Mouse (Mus musculus): ENCODE measurements around the gene Cul9. TPM values are rescaled to one million over a fixed set of nuclear protein-coding genes. Genes with fewer than 3 reads are reported as not detected.
"Not testable (repeated sequence)": the region's sequence is repeated elsewhere in the genome, so short reads cannot be mapped to it uniquely, and the experiment has no call there.

The Cul9 gene
- polyA plus RNA-seq, 1 experiment from 2014 or later: 4.8 TPM

DNA sequence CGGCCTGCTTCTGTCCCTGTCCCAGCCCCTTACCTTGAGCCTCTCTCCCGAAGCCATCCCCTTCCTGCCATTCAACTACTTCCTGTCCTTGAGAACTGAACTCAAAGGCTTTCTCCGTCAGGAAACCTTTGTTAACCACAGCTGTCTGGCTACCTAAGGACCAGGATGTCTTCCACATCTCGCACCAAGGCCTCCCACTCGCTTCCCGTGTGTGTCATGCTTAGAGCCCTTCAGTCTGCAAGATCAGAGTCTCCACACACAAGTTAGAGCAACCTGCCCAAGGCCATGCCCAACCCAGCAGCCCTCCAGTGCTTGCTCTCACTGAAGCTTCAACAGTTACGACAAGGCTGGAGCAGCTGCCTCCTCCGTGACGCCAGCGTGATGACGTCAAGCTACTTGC, 24.8 kb upstream of the Cul9 start:
- H3K4me1 ChIP-seq: no peaks in the 10 kb centered on the region
- no peak for DNase-seq (ENCODE audit: low spot score)
- H3K36me3 ChIP-seq: peaks cover 94% of the 10 kb centered on the region
- WGBS: 77% methylated on average over 11 of the region's 11 CpGs
- no peak overlapping the region for H3K4me3 ChIP-seq
- H3K27ac ChIP-seq: no peak overlapping the region
- no peaks in the 10 kb centered on the region for H3K27me3 ChIP-seq (ENCODE audit: insufficient read depth, poor library complexity, severe bottlenecking)
- H3K9me3 ChIP-seq: no peaks in the 10 kb centered on the region

DNA sequence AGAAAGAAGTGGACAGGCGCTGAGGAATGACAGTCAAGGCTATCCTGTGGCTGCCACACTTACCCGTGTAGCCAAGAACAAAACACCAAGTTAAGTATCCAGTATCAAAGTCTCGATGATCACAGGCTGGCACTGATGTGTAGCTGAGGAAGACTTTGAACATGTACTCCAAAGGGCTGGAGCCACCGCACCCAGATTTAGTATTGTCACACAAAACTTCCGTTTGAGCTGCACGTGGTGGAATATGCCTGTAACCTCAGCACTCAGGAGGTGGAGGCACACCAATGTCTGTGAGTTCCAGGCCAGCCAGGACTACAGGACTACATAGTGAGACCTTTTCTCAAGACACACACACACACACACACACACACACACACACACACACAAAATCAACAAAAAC, 13.0 kb upstream of the Cul9 start:
- Histone ChIP-seq H3K36me3 (peaks cover 10% of the 10 kb centered on the region), H3K27me3 (ENCODE audit: insufficient read depth, poor library complexity, severe bottlenecking) (no peaks in the 10 kb centered on the region), H3K4me1 (peaks cover 18% of the 10 kb centered on the region), H3K9me3 (no peaks in the 10 kb centered on the region), H3K27ac (no peak overlapping the region), H3K4me3 (no peak overlapping the region)
- 91% methylated on average over 6 of the region's 6 CpGs for WGBS
- no peak for DNase-seq (ENCODE audit: low spot score)

DNA sequence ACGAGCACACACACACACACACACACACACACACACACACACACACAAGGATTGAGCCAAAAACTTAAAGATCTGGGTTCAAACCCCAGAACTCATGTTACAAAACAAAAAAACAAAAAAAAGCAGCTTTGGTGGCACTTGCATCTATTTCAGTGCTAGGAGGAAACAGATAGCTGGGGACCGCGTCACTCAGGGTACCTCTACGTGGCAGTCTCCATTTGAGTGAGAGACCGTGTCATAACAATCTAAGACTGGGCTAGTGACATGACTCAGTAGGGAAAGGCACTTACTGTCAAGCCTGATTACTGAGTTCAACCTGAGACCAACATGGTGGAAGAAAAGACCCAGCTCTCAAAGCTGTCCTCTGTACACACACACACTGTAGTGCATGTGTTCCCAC, 12.0 kb upstream of the Cul9 start:
- peak overlapping the region; percentile 99; the same call in 1 of the 2 replicates for H3K27ac ChIP-seq
- peaks cover 28% of the 10 kb centered on the region for H3K4me1 ChIP-seq
- no peak overlapping the region for H3K4me3 ChIP-seq
- H3K27me3 ChIP-seq (ENCODE audit: insufficient read depth, poor library complexity, severe bottlenecking): no peaks in the 10 kb centered on the region
- 75% methylated on average over 5 of the region's 5 CpGs for WGBS
- no peaks in the 10 kb centered on the region for H3K36me3 ChIP-seq
- no peak for DNase-seq (ENCODE audit: low spot score)
- H3K9me3 ChIP-seq: no peaks in the 10 kb centered on the region

DNA sequence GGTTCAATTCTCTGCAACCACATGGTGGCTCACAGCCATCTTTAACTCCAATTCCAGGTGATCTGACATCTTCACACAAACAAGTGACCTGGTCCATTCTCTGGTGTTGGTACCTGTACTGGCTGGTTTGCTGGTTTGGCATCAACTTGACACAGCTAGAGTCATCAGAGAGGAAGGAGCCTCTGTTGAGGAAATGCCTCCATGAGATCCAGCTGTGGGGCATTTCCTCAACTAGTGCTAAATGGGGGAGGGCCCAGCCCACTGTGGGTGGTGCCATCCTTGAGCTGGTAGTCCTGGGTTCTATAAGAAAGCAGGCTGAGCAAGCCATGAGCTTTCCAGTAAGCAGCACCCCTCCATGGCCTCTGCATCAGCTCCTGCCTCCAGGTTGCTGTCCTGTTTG, 11.1 kb upstream of the Cul9 start:
- H3K4me1 ChIP-seq: peaks cover 36% of the 10 kb centered on the region
- H3K36me3 ChIP-seq; H3K9me3 ChIP-seq; DNase-seq (ENCODE audit: low spot score); H3K27me3 ChIP-seq (ENCODE audit: insufficient read depth, poor library complexity, severe bottlenecking); H3K4me3 ChIP-seq: not testable (repeated sequence)
- peak overlapping the region; percentile 99 for H3K27ac ChIP-seq

DNA sequence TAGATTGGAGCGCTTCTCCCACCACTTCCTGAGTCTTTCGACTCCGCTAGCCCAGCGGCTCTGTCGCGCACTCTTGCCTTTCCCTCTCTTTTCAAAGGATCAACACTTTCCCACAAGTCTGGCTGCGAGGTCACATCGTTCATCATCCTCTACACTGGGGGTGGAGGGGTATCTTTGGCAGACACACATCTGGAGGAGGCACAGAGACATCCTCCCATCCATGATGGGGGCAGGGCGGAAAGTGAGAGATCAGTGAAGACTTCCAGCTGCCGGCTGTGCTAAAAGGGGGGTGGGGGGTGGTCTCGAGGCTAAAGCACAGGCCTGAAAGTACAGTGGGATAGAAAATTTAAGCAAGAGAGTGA, 10.4 kb upstream of the Cul9 start:
- Histone ChIP-seq H3K4me3 (peak overlapping the region; percentile 98), H3K27ac (peak overlapping the region; percentile 99), H3K36me3 (peaks cover 8% of the 10 kb centered on the region), H3K4me1 (peaks cover 43% of the 10 kb centered on the region), H3K27me3 (ENCODE audit: insufficient read depth, poor library complexity, severe bottlenecking) (no peaks in the 10 kb centered on the region), H3K9me3 (no peaks in the 10 kb centered on the region)
- WGBS: 0% methylated on average over 11 of the region's 11 CpGs
- DNase-seq (ENCODE audit: low spot score): peak; percentile 89

DNA sequence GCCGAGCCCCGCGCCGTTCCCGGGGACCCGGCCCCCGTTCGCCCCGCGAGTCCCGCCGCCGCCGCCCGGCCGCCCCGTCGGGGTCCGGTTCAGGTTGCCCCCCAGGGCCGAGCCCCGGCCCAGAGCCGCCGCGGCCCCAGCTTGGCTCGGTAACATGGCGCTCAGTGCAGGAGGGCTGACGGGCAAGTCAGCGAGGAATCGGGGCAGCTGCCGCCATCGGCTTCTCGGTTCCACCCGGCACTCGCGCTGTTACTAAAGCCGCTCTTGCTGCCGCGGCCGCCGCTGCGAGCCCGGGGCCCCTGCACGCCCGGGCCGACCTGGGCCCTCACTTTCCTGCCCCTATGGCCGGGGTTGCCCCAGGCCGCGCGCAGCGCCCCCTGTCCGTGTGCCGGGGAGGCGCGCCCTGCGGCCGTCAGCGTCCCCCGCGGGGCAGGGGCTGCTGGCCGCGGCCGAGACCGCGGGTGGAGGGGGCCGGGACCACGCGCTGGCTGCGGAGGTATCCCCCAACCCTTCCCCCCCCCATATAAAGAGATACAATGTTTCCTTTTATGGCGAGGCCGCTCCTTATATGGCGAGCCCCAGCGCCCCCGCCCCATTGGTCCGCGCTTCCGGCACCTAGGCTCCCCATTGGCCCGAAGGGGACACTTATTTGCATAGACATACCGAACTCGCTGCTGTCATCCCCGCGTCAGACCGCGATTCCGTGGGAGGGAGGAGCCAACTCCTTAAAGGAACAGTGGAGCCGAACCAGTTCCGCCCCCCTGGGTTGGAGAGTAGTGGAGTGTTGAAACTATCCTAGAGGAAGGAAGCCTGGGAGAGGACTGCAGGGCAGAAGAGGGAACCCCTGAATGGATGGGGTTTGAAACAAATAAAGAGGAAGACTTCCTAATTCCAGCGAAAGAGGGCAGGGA, 9.7 kb upstream of the Cul9 start, which contains the start of gene Srf:
TSS of gene Srf (minus strand) at position 503 of the 911 bp plus-strand sequence.
- Histone ChIP-seq H3K4me1 (peaks cover 47% of the 10 kb centered on the region), H3K36me3 (peaks cover 14% of the 10 kb centered on the region), H3K4me3 (peak within 1 kb of the TSS; percentile 98), H3K27me3 (ENCODE audit: insufficient read depth, poor library complexity, severe bottlenecking) (no peaks in the 10 kb centered on the region), H3K9me3 (no peaks in the 10 kb centered on the region), H3K27ac (peak within 1 kb of the TSS; percentile 99)
- peak; percentile 99 for DNase-seq (ENCODE audit: low spot score)
- under 1% methylated on average over 87 of the region's 87 CpGs for WGBS

DNA sequence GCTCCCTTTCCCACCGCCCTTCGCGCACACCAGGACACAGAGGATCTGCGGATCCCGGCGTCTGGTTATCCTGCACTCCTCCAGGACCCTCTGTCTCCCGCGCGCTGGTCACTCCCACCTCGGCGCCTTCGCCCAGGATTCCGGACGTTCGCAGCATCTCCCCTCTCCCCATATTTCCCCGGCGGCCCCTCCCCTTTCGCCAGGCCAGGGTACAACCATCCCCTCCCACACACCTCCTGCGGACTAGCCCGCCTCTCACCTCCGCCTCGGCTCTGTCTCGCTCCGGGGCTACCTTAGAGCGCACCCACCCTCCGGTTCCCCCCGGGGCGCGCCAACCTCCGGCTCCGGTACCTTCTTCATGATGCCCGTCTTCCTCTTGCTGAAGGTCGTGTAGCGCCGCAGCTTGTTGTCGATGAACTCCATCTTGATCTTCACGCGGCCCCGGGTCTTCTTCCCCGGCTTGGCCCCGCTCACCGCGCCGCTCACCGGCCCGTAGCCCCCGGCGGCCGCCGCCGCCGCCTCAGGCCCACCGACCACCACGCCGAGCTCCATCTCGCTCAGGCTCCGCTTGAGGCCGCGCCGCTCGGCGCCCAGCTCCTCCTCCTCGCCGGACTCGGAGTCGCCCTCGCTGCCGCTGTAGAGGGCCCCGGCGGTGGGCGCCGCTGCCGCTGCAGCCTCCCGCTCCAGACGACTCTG, 8.9 kb upstream of the Cul9 start:
- H3K9me3 ChIP-seq: no peaks in the 10 kb centered on the region
- WGBS: 1% methylated on average over 75 of the region's 75 CpGs
- no peak for DNase-seq (ENCODE audit: low spot score)
- H3K27ac ChIP-seq: peak overlapping the region; percentile 99
- peak overlapping the region; percentile 98 for H3K4me3 ChIP-seq
- no peaks in the 10 kb centered on the region for H3K27me3 ChIP-seq (ENCODE audit: insufficient read depth, poor library complexity, severe bottlenecking)
- H3K36me3 ChIP-seq: peaks cover 22% of the 10 kb centered on the region
- peaks cover 47% of the 10 kb centered on the region for H3K4me1 ChIP-seq

DNA sequence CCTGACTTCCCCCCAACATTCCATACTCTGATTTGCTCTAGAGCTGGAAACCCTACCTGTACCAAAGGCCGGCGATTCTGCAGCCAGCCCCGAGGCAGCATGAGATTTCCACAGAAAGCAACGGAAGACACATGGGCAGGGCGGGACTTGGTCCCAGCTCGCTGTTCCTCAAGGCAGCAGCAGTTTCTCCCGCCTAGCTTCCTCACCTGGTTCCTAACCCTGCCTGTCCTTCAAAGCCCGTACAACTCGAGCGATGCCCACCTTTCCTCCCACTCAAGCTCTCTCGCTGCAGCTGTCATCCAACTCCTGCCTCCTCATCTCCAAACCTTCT, 8.4 kb upstream of the Cul9 start:
- no peaks in the 10 kb centered on the region for H3K27me3 ChIP-seq (ENCODE audit: insufficient read depth, poor library complexity, severe bottlenecking)
- H3K27ac ChIP-seq: peak overlapping the region; percentile 99
- WGBS: 1% methylated on average over 11 of the region's 11 CpGs
- no peak for DNase-seq (ENCODE audit: low spot score)
- H3K9me3 ChIP-seq: no peaks in the 10 kb centered on the region
- peak overlapping the region; percentile 98 for H3K4me3 ChIP-seq
- H3K36me3 ChIP-seq: peaks cover 27% of the 10 kb centered on the region
- peaks cover 47% of the 10 kb centered on the region for H3K4me1 ChIP-seq

DNA sequence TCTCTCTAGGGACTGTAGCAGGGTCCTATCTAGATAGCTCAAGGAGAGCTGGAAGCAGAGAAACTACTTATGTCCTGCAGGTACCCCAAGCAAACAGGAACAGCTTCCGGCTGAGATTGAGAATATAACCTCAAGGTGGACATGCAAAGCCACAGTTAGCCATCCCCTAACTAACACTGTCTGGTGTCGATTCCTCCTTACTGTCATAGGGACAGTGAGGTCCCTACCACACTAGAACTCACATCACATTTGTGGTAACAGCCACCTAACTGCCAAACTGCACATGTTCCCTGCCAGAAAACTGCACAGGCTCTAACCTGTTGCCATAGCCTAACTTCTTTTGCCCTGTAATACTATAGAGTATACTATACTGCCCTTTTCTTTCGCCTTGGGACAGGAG, 7.7 kb upstream of the Cul9 start:
- no peak for DNase-seq (ENCODE audit: low spot score)
- no peaks in the 10 kb centered on the region for H3K9me3 ChIP-seq
- peaks cover 48% of the 10 kb centered on the region for H3K4me1 ChIP-seq
- WGBS: 45% methylated on average over 3 of the region's 3 CpGs
- peak overlapping the region; percentile 99 for H3K27ac ChIP-seq
- peak overlapping the region; percentile 98 for H3K4me3 ChIP-seq
- H3K36me3 ChIP-seq: peaks cover 33% of the 10 kb centered on the region
- H3K27me3 ChIP-seq (ENCODE audit: insufficient read depth, poor library complexity, severe bottlenecking): no peaks in the 10 kb centered on the region

DNA sequence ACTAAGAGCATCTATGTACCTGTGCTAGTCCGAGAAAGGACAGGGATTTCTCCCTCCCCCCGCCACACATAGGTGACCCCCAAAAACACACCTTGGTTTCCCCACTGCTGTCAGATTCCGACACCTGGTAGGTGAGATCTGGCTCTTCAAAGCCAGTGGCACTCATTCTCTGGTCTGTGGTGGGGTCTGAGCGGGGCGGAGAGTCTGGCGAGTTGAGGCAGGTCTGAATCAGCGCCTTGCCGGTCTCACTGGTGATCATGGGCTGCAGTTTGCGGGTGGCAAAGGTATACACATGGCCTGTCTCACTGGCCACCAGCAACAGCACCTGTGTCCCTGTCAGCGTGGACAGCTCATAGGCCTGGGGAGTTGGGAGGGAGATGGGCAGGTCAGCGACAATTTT, 7.3 kb upstream of the Cul9 start:
- Histone ChIP-seq H3K4me3 (peak overlapping the region; percentile 98), H3K36me3 (peaks cover 38% of the 10 kb centered on the region), H3K9me3 (no peaks in the 10 kb centered on the region), H3K27me3 (ENCODE audit: insufficient read depth, poor library complexity, severe bottlenecking) (no peaks in the 10 kb centered on the region), H3K27ac (peak overlapping the region; percentile 99), H3K4me1 (peaks cover 52% of the 10 kb centered on the region)
- DNase-seq (ENCODE audit: low spot score): no peak
- WGBS: 18% methylated on average over 11 of the region's 11 CpGs

DNA sequence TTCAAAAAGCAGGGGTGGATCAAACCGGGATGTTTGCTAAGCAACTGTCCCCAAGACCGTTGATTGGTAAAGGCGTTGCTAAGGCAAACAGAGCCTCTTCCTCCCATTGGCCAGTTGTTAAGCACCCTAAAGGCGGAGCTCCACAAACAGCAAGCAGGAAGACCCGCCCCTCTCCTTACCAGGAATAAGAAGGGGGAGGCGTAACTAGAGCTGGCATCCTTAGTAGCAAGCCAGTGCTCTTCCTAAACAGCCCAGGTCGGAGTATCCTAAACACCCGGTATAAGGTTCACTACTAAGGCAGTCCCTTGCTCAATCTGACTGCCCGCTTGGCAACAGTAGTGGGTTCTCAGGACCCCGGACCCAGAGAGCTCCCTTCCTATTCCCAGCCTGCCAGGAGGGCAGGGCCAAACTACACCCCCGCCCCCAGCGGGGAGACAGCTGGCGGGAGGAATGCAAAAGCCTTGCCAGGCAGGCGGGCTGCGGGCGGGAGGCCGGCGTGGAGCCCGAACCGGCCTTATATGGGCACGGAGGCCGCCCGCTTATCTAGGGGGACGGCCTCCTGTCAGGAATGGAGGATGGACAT, 6.7 kb upstream of the Cul9 start:
- WGBS: 3% methylated on average over 24 of the region's 24 CpGs
- Histone ChIP-seq H3K4me3 (peak overlapping the region; percentile 98), H3K27ac (peak overlapping the region; percentile 99), H3K4me1 (peaks cover 55% of the 10 kb centered on the region), H3K27me3 (ENCODE audit: insufficient read depth, poor library complexity, severe bottlenecking) (no peaks in the 10 kb centered on the region), H3K9me3 (no peaks in the 10 kb centered on the region), H3K36me3 (peaks cover 43% of the 10 kb centered on the region)
- DNase-seq (ENCODE audit: low spot score): peak; percentile 96

DNA sequence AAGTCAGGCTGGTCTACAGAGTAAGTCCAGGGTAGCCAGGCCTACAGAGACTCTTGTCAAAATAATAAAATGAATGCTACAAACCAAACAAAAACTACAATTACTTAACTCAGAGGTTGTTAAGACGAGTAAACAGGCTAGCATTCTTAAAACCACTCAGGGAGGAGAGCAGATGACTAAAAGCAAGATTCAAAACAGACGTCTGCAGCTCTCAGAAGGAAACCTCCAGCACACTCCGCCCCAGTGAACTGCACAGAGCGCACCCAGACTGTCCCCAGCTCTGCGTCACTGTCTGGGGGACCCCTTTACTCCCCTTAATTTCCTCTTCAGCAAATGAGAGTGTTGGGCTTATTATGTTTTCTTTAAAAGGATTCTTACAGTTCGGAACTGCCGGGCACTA, 6.0 kb upstream of the Cul9 start:
- Histone ChIP-seq H3K9me3 (no peaks in the 10 kb centered on the region), H3K4me3 (peak overlapping the region; percentile 98; the same call in 1 of the 2 replicates), H3K27ac (0 out of 2 replicates have a peak overlapping the region, but pooled peaks have one; percentile 99), H3K4me1 (peaks cover 55% of the 10 kb centered on the region), H3K36me3 (peaks cover 50% of the 10 kb centered on the region), H3K27me3 (ENCODE audit: insufficient read depth, poor library complexity, severe bottlenecking) (no peaks in the 10 kb centered on the region; the same call in 1 of the 2 replicates)
- WGBS: 84% methylated on average over 7 of the region's 7 CpGs
- no peak for DNase-seq (ENCODE audit: low spot score)

DNA sequence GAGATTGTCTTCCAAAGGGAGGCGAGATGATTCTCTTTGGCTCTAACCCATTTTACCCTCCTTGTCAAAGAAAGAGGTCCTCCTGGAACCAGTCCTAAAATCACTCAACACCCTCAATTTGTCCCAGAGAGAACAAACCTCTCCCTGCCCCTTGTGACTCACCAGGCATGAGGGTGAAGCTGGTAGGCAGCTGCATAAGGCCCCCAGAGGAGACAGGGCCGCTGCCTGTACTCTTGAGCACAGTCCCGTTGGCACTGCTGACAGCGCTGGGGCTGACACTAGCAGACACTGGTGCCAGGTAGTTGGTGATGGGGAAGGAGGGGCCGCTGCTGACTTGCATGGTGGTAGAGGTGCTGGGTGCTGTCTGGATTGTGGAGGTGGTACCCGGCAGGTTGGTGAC, 5.2 kb upstream of the Cul9 start:
- H3K27ac ChIP-seq: no peak overlapping the region
- H3K9me3 ChIP-seq: no peaks in the 10 kb centered on the region
- peaks cover 6% of the 10 kb centered on the region; the same call in 1 of the 2 replicates for H3K27me3 ChIP-seq (ENCODE audit: insufficient read depth, poor library complexity, severe bottlenecking)
- H3K36me3 ChIP-seq: peaks cover 50% of the 10 kb centered on the region
- no peak for DNase-seq (ENCODE audit: low spot score)
- 89% methylated on average over 6 of the region's 6 CpGs for WGBS
- peaks cover 57% of the 10 kb centered on the region for H3K4me1 ChIP-seq
- no peak overlapping the region for H3K4me3 ChIP-seq

All from heart, embryonic 10.5 days (tissue).